7 mouse cellular contexts compared by ENCODE assay signal in genomic region chr5:109844753-109845186, GRCm38 (mm10).
DNase-seq lines count a peak whose midpoint lies in the region.

No protein-coding gene starts in this region.

- H3K36me3 ChIP-seq in heart, embryonic 10.5 days = no peaks in the 10 kb centered on the region

- 0 out of 2 replicates have a peak, but pooled peaks cover 2% of the 10 kb centered on the region for H3K4me1 ChIP-seq in heart, embryonic 10.5 days

- H3K27ac ChIP-seq in heart, embryonic 10.5 days = peak overlapping the region; percentile 81

- peak; percentile 77 for DNase-seq in WW6 (ENCODE audit: low read depth, low spot score)
- DNase-seq in embryo, embryonic 10 days (ENCODE audit: low spot score) = peak; percentile 80
- DNase-seq in heart, embryonic 10.5 days (ENCODE audit: low spot score) = peak; percentile 85
- peak; percentile 55 for DNase-seq in kidney, adult 9 months
- DNase-seq in lung, postnatal 10 days = peak; percentile 62
- peak; percentile 22 for DNase-seq in ovary, postnatal 10 days (ENCODE audit: low spot score)
- peak; percentile 27 for DNase-seq in urinary bladder, postnatal 25 days (ENCODE audit: low spot score)

- peak overlapping the region; percentile 65 for H3K4me3 ChIP-seq in heart, embryonic 10.5 days

- WGBS in heart, embryonic 10.5 days = 3% methylated on average over 15 of the region's 15 CpGs

- no peaks in the 10 kb centered on the region for H3K27me3 ChIP-seq in heart, embryonic 10.5 days (ENCODE audit: insufficient read depth, poor library complexity, severe bottlenecking)

- no peaks in the 10 kb centered on the region for H3K9me3 ChIP-seq in heart, embryonic 10.5 days

Comparison
In these comparisons a context has a peak if more than half of its experiments do, and no peak if none do; other contexts are left out.
1. Peak in every context shown above with its lines: DNase-seq, H3K4me3 ChIP-seq and H3K27ac ChIP-seq.
2. DNase-seq: peak in every context shown above with its lines; median percentile 85 in heart, embryonic 10.5 days; 80 in embryo, embryonic 10 days; 77 in WW6; 62 in lung, postnatal 10 days; 55 in kidney, adult 9 months; 27 in urinary bladder, postnatal 25 days; 22 in ovary, postnatal 10 days.